Mouse (Mus musculus): ENCODE data around the gene Slco1b2. TPM values are rescaled to one million over a fixed set of nuclear protein-coding genes. Genes with fewer than 3 reads are reported as not detected.

The Slco1b2 gene
- polyA plus RNA-seq (2014; fragmentation: Illumina TruSeq; extraction: RNeasy Lipid Tissue Mini Kit (QIAGEN cat#74804); ENCODE audit: low read depth, low replicate concordance) = 2,490 TPM

GRCm38 (mm10) chr6:141629291-141629690 lies at the start of gene Slco1b2:
Slco1b2 (plus strand) TSS chr6:141629518.

Other genes with a start within 250 kb of the Slco1b2 start
- 0.13 TPM for gene Slco1c1, start 105.2 kb upstream of the Slco1b2 start, polyA plus RNA-seq (2014; fragmentation: Illumina TruSeq; extraction: RNeasy Lipid Tissue Mini Kit (QIAGEN cat#74804); ENCODE audit: low read depth, low replicate concordance)
- gene Gm5724, start 144.3 kb downstream of the Slco1b2 start, polyA plus RNA-seq (2014; fragmentation: Illumina TruSeq; extraction: RNeasy Lipid Tissue Mini Kit (QIAGEN cat#74804); ENCODE audit: low read depth, low replicate concordance) = not detected
- 376 TPM for gene Slco1a4, start 226.7 kb downstream of the Slco1b2 start, polyA plus RNA-seq (2014; fragmentation: Illumina TruSeq; extraction: RNeasy Lipid Tissue Mini Kit (QIAGEN cat#74804); ENCODE audit: low read depth, low replicate concordance)

Data from liver, adult 10 weeks (tissue).